Mouse (Mus musculus) liver, embryonic 18 days (tissue): ENCODE data around the gene Samt3. TPM values are rescaled to one million over a fixed set of nuclear protein-coding genes. Genes with fewer than 3 reads are reported as not detected.

ENCODE experiments used
- polyA plus RNA-seq: library from polyadenylated mRNA; depleted of rRNA; stranded (reverse); fragments of >200 nt; gene quantifications from 2 replicates; pipeline ENCODE4 v1.2.3, GENCODE M21; 2012; rRNA removed

Samt3 gene
- polyA plus RNA-seq, result not detected in 2 replicates

DNA sequence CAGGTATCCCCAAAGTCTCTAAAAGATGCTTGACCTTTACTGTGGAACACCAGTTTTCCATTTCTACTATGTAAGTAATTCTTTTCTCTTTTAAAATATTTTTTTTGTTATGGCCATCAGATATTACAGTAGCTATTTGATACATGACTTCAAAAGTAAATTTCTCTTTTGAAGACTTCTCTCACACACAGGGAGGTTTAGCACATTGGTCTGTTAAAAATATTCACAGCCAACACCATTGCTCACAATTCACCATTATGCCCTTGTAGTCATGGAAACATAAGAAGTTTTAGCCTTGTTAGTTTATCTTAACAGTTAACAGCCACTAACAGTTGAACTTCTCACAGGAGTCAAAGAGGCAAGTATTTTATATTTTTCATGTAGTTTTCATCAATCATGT is at the start of gene Samt3:
TSS of gene Samt3 (plus strand) at position 301 of the 400 bp plus-strand sequence.

Other genes starting within 250 kb of the Samt3 start
- 0.39 and 0.42 TPM in 2 replicates for gene 5430427O19Rik, start 173.8 kb upstream of the Samt3 start, polyA plus RNA-seq
- gene Nr0b1, start 147.6 kb downstream of the Samt3 start, polyA plus RNA-seq, result not detected in 2 replicates